Mouse (Mus musculus): ENCODE measurements at regions not wholly inside any gene's neighbourhood (a gene's known extent, or its start where the extent isn't known, plus 50 kb on each side); places are given as distances from the start of the nearest gene placed in this dataset.
A peak's percentile ranks its signal among the peaks of the same experiment; 100 is the strongest.

- ATAC-seq (ENCODE audit: insufficient read depth, low read depth) (no peak), DNase-seq (ENCODE audit: low spot score) (no peak)
- H3K27me3 ChIP-seq (ENCODE audit: control insufficient read depth, insufficient read depth, low read length), result no peaks in the 10 kb centered on the region
- no peaks in the 10 kb centered on the region for H3K4me1 ChIP-seq (ENCODE audit: control insufficient read depth, insufficient read depth)
- H3K9ac ChIP-seq (replicated peaks; ENCODE audit: low read depth, low read length), result no peak overlapping the region
- no peaks in the 10 kb centered on the region for H3K36me3 ChIP-seq (replicated peaks; ENCODE audit: control insufficient read depth, insufficient read depth, low read length)
- WGBS, result 89% methylated on average over 1 of the region's 1 CpGs
- H3K27ac ChIP-seq (ENCODE audit: low read depth), result no peak overlapping the region
- no peaks in the 10 kb centered on the region for H3K9me3 ChIP-seq (replicated peaks; ENCODE audit: control insufficient read depth, low read length)
- no peak overlapping the region for H3K4me2 ChIP-seq (ENCODE audit: low read depth, low read length)
- H3K4me3 ChIP-seq (ENCODE audit: low read depth, low read length), result no peak overlapping the region
- TF ChIP-seq EP300 (IDR thresholded peaks at IDR 0.05; ENCODE audit: low read depth) (no peak), CTCF (IDR thresholded peaks at IDR 0.05; ENCODE audit: low read depth) (no peak)
Observed at GRCm38 (mm10) chrX:163812431-163812830, 51.3 kb upstream of the Rnf138rt1 start.

- Histone ChIP-seq H3K27me3 (ENCODE audit: control insufficient read depth, insufficient read depth, low read length) (no peaks in the 10 kb centered on the region), H3K9me3 (replicated peaks; ENCODE audit: control insufficient read depth, low read length) (no peaks in the 10 kb centered on the region), H3K27ac (ENCODE audit: low read depth) (no peak overlapping the region), H3K36me3 (replicated peaks; ENCODE audit: control insufficient read depth, insufficient read depth, low read length) (no peaks in the 10 kb centered on the region), H3K9ac (replicated peaks; ENCODE audit: low read depth, low read length) (no peak overlapping the region), H3K4me1 (ENCODE audit: control insufficient read depth, insufficient read depth) (no peaks in the 10 kb centered on the region), H3K4me3 (ENCODE audit: low read depth, low read length) (no peak overlapping the region), H3K4me2 (ENCODE audit: low read depth, low read length) (no peak overlapping the region)
- no peak for TF ChIP-seq EP300 (IDR thresholded peaks at IDR 0.05; ENCODE audit: low read depth)
- peak; percentile 25 for TF ChIP-seq CTCF (IDR thresholded peaks at IDR 0.05; ENCODE audit: low read depth)
- no peak for DNase-seq (ENCODE audit: low spot score)
- ATAC-seq (ENCODE audit: insufficient read depth, low read depth), result no peak
- 23% methylated on average over 1 of the region's 1 CpGs for WGBS
Observed at GRCm38 (mm10) chrX:163814806-163815205, 53.7 kb upstream of the Rnf138rt1 start.

- no peak for DNase-seq (ENCODE audit: low spot score)
- H3K9ac ChIP-seq (replicated peaks; ENCODE audit: low read depth, low read length), result no peak overlapping the region
- H3K4me1 ChIP-seq (ENCODE audit: control insufficient read depth, insufficient read depth), result no peaks in the 10 kb centered on the region
- no peak for ATAC-seq (ENCODE audit: insufficient read depth, low read depth)
- H3K27ac ChIP-seq (ENCODE audit: low read depth), result no peak overlapping the region
- TF ChIP-seq EP300 (IDR thresholded peaks at IDR 0.05; ENCODE audit: low read depth) (no peak), CTCF (IDR thresholded peaks at IDR 0.05; ENCODE audit: low read depth) (no peak)
- H3K4me3 ChIP-seq (ENCODE audit: low read depth, low read length), result no peak overlapping the region
- no peak overlapping the region for H3K4me2 ChIP-seq (ENCODE audit: low read depth, low read length)
- no peaks in the 10 kb centered on the region for H3K36me3 ChIP-seq (replicated peaks; ENCODE audit: control insufficient read depth, insufficient read depth, low read length)
- WGBS, result 57% methylated on average over 6 of the region's 6 CpGs
- H3K27me3 ChIP-seq (ENCODE audit: control insufficient read depth, insufficient read depth, low read length), result no peaks in the 10 kb centered on the region
- no peaks in the 10 kb centered on the region for H3K9me3 ChIP-seq (replicated peaks; ENCODE audit: control insufficient read depth, low read length)
Observed at GRCm38 (mm10) chrX:163822298-163822697, 61.2 kb upstream of the Rnf138rt1 start.

- H3K27ac ChIP-seq (ENCODE audit: low read depth), result no peak overlapping the region
- WGBS, result 38% methylated on average over 3 of the region's 3 CpGs
- peak; percentile 18; the same call in 1 of the 2 replicates for TF ChIP-seq CTCF (IDR thresholded peaks at IDR 0.05; ENCODE audit: low read depth)
- TF ChIP-seq EP300 (IDR thresholded peaks at IDR 0.05; ENCODE audit: low read depth), result no peak
- H3K9me3 ChIP-seq (replicated peaks; ENCODE audit: control insufficient read depth, low read length), result no peaks in the 10 kb centered on the region
- no peak for DNase-seq (ENCODE audit: low spot score)
- no peak overlapping the region for H3K4me2 ChIP-seq (ENCODE audit: low read depth, low read length)
- H3K4me3 ChIP-seq (ENCODE audit: low read depth, low read length), result no peak overlapping the region
- no peak overlapping the region for H3K9ac ChIP-seq (replicated peaks; ENCODE audit: low read depth, low read length)
- no peaks in the 10 kb centered on the region for H3K27me3 ChIP-seq (ENCODE audit: control insufficient read depth, insufficient read depth, low read length)
- no peaks in the 10 kb centered on the region for H3K4me1 ChIP-seq (ENCODE audit: control insufficient read depth, insufficient read depth)
- H3K36me3 ChIP-seq (replicated peaks; ENCODE audit: control insufficient read depth, insufficient read depth, low read length), result no peaks in the 10 kb centered on the region
- no peak for ATAC-seq (ENCODE audit: insufficient read depth, low read depth)
Observed at GRCm38 (mm10) chrX:163827461-163827860, 66.3 kb upstream of the Rnf138rt1 start.

GRCm38 (mm10) chrX:163845408-163845807 is 63.4 kb upstream of the Ap1s2 start:
- DNase-seq (ENCODE audit: low spot score) (no peak), ATAC-seq (ENCODE audit: insufficient read depth, low read depth) (no peak)
- H3K4me2 ChIP-seq (ENCODE audit: low read depth, low read length), result no peak overlapping the region
- H3K27me3 ChIP-seq (ENCODE audit: control insufficient read depth, insufficient read depth, low read length), result no peaks in the 10 kb centered on the region
- H3K4me3 ChIP-seq (ENCODE audit: low read depth, low read length), result no peak overlapping the region
- no peaks in the 10 kb centered on the region for H3K9me3 ChIP-seq (replicated peaks; ENCODE audit: control insufficient read depth, low read length)
- 33% methylated on average over 1 of the region's 1 CpGs for WGBS
- no peak overlapping the region for H3K27ac ChIP-seq (ENCODE audit: low read depth)
- H3K4me1 ChIP-seq (ENCODE audit: control insufficient read depth, insufficient read depth), result no peaks in the 10 kb centered on the region
- H3K9ac ChIP-seq (replicated peaks; ENCODE audit: low read depth, low read length), result no peak overlapping the region
- no peaks in the 10 kb centered on the region for H3K36me3 ChIP-seq (replicated peaks; ENCODE audit: control insufficient read depth, insufficient read depth, low read length)
- TF ChIP-seq EP300 (IDR thresholded peaks at IDR 0.05; ENCODE audit: low read depth) (no peak), CTCF (IDR thresholded peaks at IDR 0.05; ENCODE audit: low read depth) (no peak)

- no peaks in the 10 kb centered on the region for H3K4me1 ChIP-seq (ENCODE audit: control insufficient read depth, insufficient read depth)
- WGBS, result 61% methylated on average over 3 of the region's 3 CpGs
- no peak overlapping the region for H3K27ac ChIP-seq (ENCODE audit: low read depth)
- DNase-seq (ENCODE audit: low spot score) (no peak), ATAC-seq (ENCODE audit: insufficient read depth, low read depth) (no peak)
- H3K9me3 ChIP-seq (replicated peaks; ENCODE audit: control insufficient read depth, low read length), result no peaks in the 10 kb centered on the region
- no peak overlapping the region for H3K4me3 ChIP-seq (ENCODE audit: low read depth, low read length)
- H3K9ac ChIP-seq (replicated peaks; ENCODE audit: low read depth, low read length), result no peak overlapping the region
- H3K4me2 ChIP-seq (ENCODE audit: low read depth, low read length), result no peak overlapping the region
- no peaks in the 10 kb centered on the region for H3K36me3 ChIP-seq (replicated peaks; ENCODE audit: control insufficient read depth, insufficient read depth, low read length)
- TF ChIP-seq EP300 (IDR thresholded peaks at IDR 0.05; ENCODE audit: low read depth), result no peak
- TF ChIP-seq CTCF (IDR thresholded peaks at IDR 0.05; ENCODE audit: low read depth), result no peak
- H3K27me3 ChIP-seq (ENCODE audit: control insufficient read depth, insufficient read depth, low read length), result no peaks in the 10 kb centered on the region
Observed at GRCm38 (mm10) chrX:163846890-163847289, 61.9 kb upstream of the Ap1s2 start.

Measured in heart, postnatal 0 days (tissue).